In genomic region chr1:75798375-75799099, GRCm38 (mm10) we compare ENCODE assay signal across 8 mouse cellular contexts.
A peak's percentile ranks its signal among the peaks of the same experiment; 100 is the strongest.
DNase-seq lines count a peak whose midpoint lies in the region; ATAC-seq lines count a peak whose summit lies in the region.

No protein-coding gene starts in this region.

- peak; percentile 83 for DNase-seq in embryonic facial prominence, embryonic 14.5 days (ENCODE audit: low spot score)
- peak; percentile 75 for DNase-seq in gastrocnemius, postnatal 25 days
- no peak for DNase-seq in limb, embryonic 10.5 days (ENCODE audit: low spot score)
- no peak for DNase-seq in cerebellum, postnatal 25 days
- DNase-seq in layer of hippocampus, adult 9-11 months = no peak
- no peak for DNase-seq in cerebellum, adult 11-12 months

- H3K9me3 ChIP-seq in hindbrain, embryonic 13.5 days = no peaks in the 10 kb centered on the region
- no peaks in the 10 kb centered on the region for H3K9me3 ChIP-seq in hindbrain, embryonic 16.5 days (ENCODE audit: control insufficient read depth, low read length)
- no peaks in the 10 kb centered on the region for H3K9me3 ChIP-seq in embryonic facial prominence, embryonic 14.5 days (ENCODE audit: control insufficient read depth, low read length)
- H3K9me3 ChIP-seq in limb, embryonic 10.5 days (replicated peaks) = no peaks in the 10 kb centered on the region

- no peak overlapping the region for H3K4me2 ChIP-seq in hindbrain, embryonic 13.5 days
- no peak overlapping the region for H3K4me2 ChIP-seq in hindbrain, embryonic 16.5 days (ENCODE audit: low read length)
- no peak overlapping the region for H3K4me2 ChIP-seq in embryonic facial prominence, embryonic 14.5 days (ENCODE audit: low read depth, low read length)

- ATAC-seq in hindbrain, embryonic 13.5 days (ENCODE audit: low FRiP score) = no peak
- ATAC-seq in hindbrain, embryonic 16.5 days = no peak
- peak; percentile 60 for ATAC-seq in embryonic facial prominence, embryonic 14.5 days (ENCODE audit: low read depth)

- H3K4me3 ChIP-seq in hindbrain, embryonic 13.5 days = no peak overlapping the region
- H3K4me3 ChIP-seq in hindbrain, embryonic 16.5 days (ENCODE audit: low read length) = no peak overlapping the region
- no peak overlapping the region for H3K4me3 ChIP-seq in embryonic facial prominence, embryonic 14.5 days (ENCODE audit: low read depth, low read length)
- H3K4me3 ChIP-seq in limb, embryonic 10.5 days = no peak overlapping the region

- no peaks in the 10 kb centered on the region for H3K36me3 ChIP-seq in hindbrain, embryonic 13.5 days
- no peaks in the 10 kb centered on the region for H3K36me3 ChIP-seq in hindbrain, embryonic 16.5 days (ENCODE audit: control insufficient read depth, insufficient read depth, low read length)
- no peaks in the 10 kb centered on the region for H3K36me3 ChIP-seq in embryonic facial prominence, embryonic 14.5 days (ENCODE audit: control insufficient read depth, insufficient read depth, low read length)
- no peaks in the 10 kb centered on the region for H3K36me3 ChIP-seq in limb, embryonic 10.5 days

- 58% methylated on average over 6 of the region's 6 CpGs for WGBS in hindbrain, embryonic 13.5 days
- 52% methylated on average over 6 of the region's 6 CpGs for WGBS in hindbrain, embryonic 16.5 days
- WGBS in embryonic facial prominence, embryonic 14.5 days = 40% methylated on average over 6 of the region's 6 CpGs
- WGBS in limb, embryonic 10.5 days = 75% methylated on average over 6 of the region's 6 CpGs

- H3K9ac ChIP-seq in hindbrain, embryonic 13.5 days = no peak overlapping the region
- H3K9ac ChIP-seq in hindbrain, embryonic 16.5 days (ENCODE audit: low read depth, low read length) = no peak overlapping the region
- no peak overlapping the region for H3K9ac ChIP-seq in embryonic facial prominence, embryonic 14.5 days (ENCODE audit: low read depth, low read length)

- H3K4me1 ChIP-seq in hindbrain, embryonic 13.5 days (replicated peaks) = peaks cover 21% of the 10 kb centered on the region
- no peaks in the 10 kb centered on the region; the same call in 1 of the 2 replicates for H3K4me1 ChIP-seq in hindbrain, embryonic 16.5 days (ENCODE audit: control insufficient read depth, insufficient read depth, low read depth, low read length)
- peaks cover 8% of the 10 kb centered on the region; the same call in 1 of the 2 replicates for H3K4me1 ChIP-seq in embryonic facial prominence, embryonic 14.5 days (ENCODE audit: control insufficient read depth, insufficient read depth, low read length)
- peaks cover 23% of the 10 kb centered on the region for H3K4me1 ChIP-seq in limb, embryonic 10.5 days

- H3K27ac ChIP-seq in hindbrain, embryonic 13.5 days = peak overlapping the region; percentile 52; the same call in 1 of the 2 replicates
- no peak overlapping the region for H3K27ac ChIP-seq in hindbrain, embryonic 16.5 days (ENCODE audit: low read depth, low read length)
- peak overlapping the region; percentile 28; the same call in 1 of the 2 replicates for H3K27ac ChIP-seq in embryonic facial prominence, embryonic 14.5 days (replicated peaks; ENCODE audit: low read depth, low read length)
- peak overlapping the region; percentile 61 for H3K27ac ChIP-seq in limb, embryonic 10.5 days

- no peaks in the 10 kb centered on the region for H3K27me3 ChIP-seq in hindbrain, embryonic 13.5 days
- H3K27me3 ChIP-seq in hindbrain, embryonic 16.5 days (replicated peaks; ENCODE audit: control insufficient read depth, insufficient read depth, low read length) = no peaks in the 10 kb centered on the region
- no peaks in the 10 kb centered on the region for H3K27me3 ChIP-seq in embryonic facial prominence, embryonic 14.5 days (replicated peaks; ENCODE audit: control insufficient read depth, insufficient read depth, low read length)
- no peaks in the 10 kb centered on the region for H3K27me3 ChIP-seq in limb, embryonic 10.5 days (ENCODE audit: low read depth, poor library complexity, severe bottlenecking)

Comparison
In these comparisons a context has a peak if more than half of its experiments do, and no peak if none do; other contexts are left out.
1. DNase-seq: peak in embryonic facial prominence, embryonic 14.5 days (single experiment) and gastrocnemius, postnatal 25 days (single experiment); none in limb, embryonic 10.5 days (single experiment), cerebellum, postnatal 25 days (0 of 2), layer of hippocampus, adult 9-11 months (single experiment) and cerebellum, adult 11-12 months (single experiment).